Mouse (Mus musculus) small intestine, adult 2 months (tissue): ENCODE results near the gene Gm10203.

Source experiments
- CTCF ChIP-seq: fragments of 200-500 bp; IDR thresholded peaks from 2 replicates; pipeline ENCODE4 v1.5.1; 2012; ENCODE audit warnings: low read depth, mild to moderate bottlenecking, control low read depth, inconsistent platforms, low read length, moderate library complexity, mixed read lengths; ENCODE audit not compliant: insufficient replicate concordance, insufficient read length; ENCODE audit errors: extremely low read depth
- POLR2A ChIP-seq: fragments of 200-500 bp; IDR thresholded peaks from 2 replicates; pipeline ENCODE4 v1.6.1; 2012; ENCODE audit warnings: low read depth, mild to moderate bottlenecking, control low read depth, inconsistent platforms, low read length, moderate library complexity

DNA sequence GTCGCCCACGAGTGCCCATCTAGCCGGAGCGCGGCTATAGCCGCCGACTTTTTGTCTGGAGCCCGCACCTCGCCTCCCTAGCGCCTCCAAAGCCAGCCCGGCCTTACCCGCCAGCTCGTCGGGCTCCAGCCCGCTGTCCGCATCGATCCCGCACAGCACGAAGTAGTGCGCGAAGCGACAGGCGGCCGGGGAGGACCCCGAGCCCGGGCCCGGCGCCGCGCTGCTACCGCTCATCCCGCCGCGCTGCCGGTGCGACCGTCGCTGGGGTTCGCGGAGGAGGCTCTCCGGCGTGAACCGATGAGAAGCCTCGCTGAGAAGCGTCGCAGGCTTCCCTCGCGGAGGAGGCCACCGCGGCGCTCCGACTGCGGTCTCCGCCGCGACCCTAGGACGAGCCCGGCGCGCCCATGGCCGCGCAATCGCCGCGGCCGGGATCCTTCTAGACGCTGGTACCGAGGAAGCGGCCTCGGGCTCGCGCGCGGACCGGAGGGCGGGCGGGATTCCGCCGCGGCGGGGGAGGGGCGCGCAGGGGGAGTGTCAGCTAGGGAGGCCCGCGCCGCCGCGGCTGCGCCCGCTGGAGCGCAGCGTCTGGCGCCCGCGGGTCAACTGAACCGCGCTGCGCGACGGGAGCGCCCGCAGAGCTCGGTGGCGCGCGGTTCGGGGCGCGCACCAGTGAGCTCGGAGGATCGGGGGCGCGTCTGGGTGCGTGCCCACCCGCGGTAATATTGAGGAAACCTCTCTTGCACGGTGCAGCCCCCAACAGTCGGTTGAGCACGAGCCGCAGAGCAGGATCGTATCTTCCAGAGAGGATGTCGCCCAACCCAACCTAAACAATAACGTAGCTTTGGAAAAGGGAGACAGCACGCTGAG, 28.7 kb upstream of the Gm10203 start, which contains the start of gene Dennd5b:
- TF ChIP-seq POLR2A (peak; percentile 75), CTCF (no peak)
